Mouse (Mus musculus): Measurements from ENCODE around the gene Ptprn. TPM values are rescaled to one million over a fixed set of nuclear protein-coding genes. Genes with fewer than 3 reads are reported as not detected.
A peak's percentile ranks its signal among the peaks of the same experiment; 100 is the strongest.

Ptprn gene
- polyA plus RNA-seq, 1 experiment from 2014 or later = 2.3 TPM

DNA sequence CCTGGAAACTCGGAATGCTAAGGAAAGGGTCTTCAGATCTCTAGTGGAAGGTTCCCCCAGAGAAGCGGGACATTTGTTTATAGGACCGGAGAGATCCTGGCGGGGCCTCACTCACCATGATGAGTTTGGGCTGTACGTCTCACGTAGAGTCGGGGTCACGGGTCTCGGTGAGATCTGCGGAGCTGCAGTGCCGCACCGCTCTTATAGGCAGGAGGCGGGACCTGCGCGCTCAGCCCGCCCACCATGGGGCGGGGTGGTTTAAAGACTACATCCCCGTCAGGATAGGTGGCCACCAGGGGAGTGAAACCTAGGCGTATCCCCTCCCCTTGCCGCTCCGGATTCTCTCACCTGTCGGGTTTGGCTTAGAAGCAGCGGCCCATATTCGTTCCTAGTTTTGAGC lies 45.2 kb downstream of the Ptprn start:
- Histone ChIP-seq H3K36me3 (peaks cover 23% of the 10 kb centered on the region), H3K27me3 (peaks cover 57% of the 10 kb centered on the region), H3K27ac (peak overlapping the region; percentile 32; the same call in 1 of the 2 replicates), H3K4me2 (peak overlapping the region; percentile 98), H3K9ac (peak overlapping the region; percentile 57), H3K4me1 (peaks cover 43% of the 10 kb centered on the region), H3K9me3 (replicated peaks) (no peaks in the 10 kb centered on the region), H3K4me3 (replicated peaks) (peak overlapping the region; percentile 59)
- peak; percentile 85 for ATAC-seq (replicated peaks; ENCODE audit: low FRiP score)
- WGBS = under 1% methylated on average over 24 of the region's 24 CpGs

DNA sequence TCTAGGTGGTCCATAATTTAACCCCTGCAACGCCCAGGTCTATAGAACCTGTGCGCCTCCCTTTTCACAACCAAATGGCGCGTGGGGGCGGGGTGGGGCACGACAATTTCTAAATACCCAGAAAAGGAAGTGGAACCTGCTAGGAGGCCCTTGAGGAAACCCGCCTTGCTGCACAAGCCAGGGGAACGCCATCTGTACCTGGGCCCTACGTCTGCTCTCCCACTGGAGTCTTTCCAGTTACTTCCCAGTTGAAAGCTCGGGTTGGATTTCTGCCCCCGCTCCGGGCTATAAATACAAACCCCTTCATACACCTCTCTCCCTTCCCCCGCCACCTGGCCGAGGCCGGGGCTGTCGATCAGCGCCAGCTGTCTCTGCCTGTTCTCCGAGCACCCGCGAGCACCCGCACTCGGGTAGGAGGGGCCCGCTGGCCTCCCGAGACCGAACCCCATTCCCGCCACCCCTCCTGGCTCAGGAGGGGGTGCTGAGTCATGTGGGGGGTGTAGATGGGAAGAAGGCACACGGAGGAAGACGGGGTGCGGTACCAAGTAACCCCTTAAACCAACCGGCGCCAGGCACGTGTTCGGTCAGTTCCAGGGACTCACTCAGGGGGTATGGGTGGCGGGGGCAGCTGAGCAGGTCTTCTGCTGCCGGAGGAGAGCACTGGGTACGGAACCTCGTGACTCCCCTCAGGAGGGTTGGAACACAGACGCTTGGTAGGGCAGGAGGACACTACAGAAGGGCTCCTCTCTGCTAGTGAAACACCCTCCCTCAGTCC lies 45.9 kb downstream of the Ptprn start:
- Histone ChIP-seq H3K27ac (peak overlapping the region; percentile 46; the same call in 1 of the 2 replicates), H3K9ac (peak overlapping the region; percentile 57), H3K4me1 (peaks cover 50% of the 10 kb centered on the region), H3K4me3 (replicated peaks) (peak overlapping the region; percentile 59), H3K4me2 (peak overlapping the region; percentile 98), H3K27me3 (peaks cover 57% of the 10 kb centered on the region), H3K36me3 (peaks cover 30% of the 10 kb centered on the region), H3K9me3 (replicated peaks) (no peaks in the 10 kb centered on the region)
- WGBS = under 1% methylated on average over 38 of the region's 38 CpGs
- ATAC-seq (replicated peaks; ENCODE audit: low FRiP score) = peak; percentile 10; the same call in 1 of the 2 replicates

DNA sequence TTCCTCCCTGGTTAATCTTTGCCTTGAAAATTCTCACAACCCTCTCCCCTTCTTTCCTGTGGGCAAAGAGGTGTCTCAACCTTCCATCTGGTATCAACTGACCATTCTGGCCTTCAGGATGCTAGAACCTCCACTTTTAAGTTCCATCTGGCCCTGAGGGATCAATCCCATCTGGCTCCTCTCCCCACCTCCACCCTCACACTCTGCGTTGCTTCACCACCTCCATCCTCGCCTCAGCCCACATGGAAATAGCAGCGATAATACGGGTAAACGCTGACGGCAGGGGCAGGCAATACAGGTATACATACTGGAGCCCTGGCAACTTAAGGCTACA lies 46.4 kb downstream of the Ptprn start:
- Histone ChIP-seq H3K9me3 (replicated peaks) (no peaks in the 10 kb centered on the region), H3K9ac (0 out of 2 replicates have a peak overlapping the region, but pooled peaks have one; percentile 57), H3K4me1 (peaks cover 55% of the 10 kb centered on the region), H3K36me3 (peaks cover 35% of the 10 kb centered on the region), H3K4me3 (replicated peaks) (peak overlapping the region; percentile 59), H3K27ac (peak overlapping the region; percentile 46; the same call in 1 of the 2 replicates), H3K4me2 (peak overlapping the region; percentile 98), H3K27me3 (peaks cover 57% of the 10 kb centered on the region)
- 2% methylated on average over 6 of the region's 6 CpGs for WGBS
- ATAC-seq (replicated peaks; ENCODE audit: low FRiP score) = no peak

DNA sequence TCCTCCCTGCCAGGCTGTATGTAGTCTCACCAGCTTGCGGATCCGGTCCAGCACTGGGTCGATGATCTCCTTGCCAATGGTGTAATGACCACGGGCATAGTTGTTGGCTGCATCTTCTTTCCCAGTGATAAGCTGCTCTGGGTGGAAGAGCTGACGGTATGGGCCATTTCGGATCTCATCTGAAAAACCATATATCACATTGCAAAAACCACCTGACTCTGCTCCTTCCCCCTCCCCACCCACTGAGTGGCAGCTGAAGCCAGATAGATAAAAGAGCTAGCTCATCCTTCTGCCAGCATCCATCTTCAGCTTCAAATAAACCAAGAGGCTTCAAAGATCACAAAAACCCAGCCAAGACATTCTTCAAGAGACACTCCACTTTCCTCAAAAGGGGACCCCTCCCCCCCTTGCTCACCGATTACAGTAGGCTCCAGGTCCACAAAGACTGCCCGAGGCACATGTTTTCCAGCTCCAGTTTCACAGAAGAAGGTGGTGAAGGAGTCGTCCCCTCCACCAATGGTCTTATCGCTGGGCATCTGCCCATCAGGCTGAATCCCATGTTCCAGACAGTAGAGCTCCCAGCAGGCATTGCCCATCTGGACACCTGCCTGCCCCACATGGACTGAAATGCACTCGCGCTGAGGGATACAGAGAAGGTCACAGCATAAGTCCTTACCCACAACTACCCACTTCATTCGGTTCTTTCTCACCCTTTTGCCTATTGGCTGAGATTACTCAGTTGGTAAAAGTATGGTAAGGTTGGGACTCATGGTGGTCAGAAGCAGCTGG lies 47.3 kb downstream of the Ptprn start:
- Histone ChIP-seq H3K9ac (no peak overlapping the region), H3K27me3 (peaks cover 51% of the 10 kb centered on the region), H3K27ac (0 out of 2 replicates have a peak overlapping the region, but pooled peaks have one; percentile 27), H3K4me3 (replicated peaks) (peak overlapping the region; percentile 59), H3K4me2 (peak overlapping the region; percentile 98), H3K9me3 (replicated peaks) (no peaks in the 10 kb centered on the region), H3K36me3 (peaks cover 44% of the 10 kb centered on the region), H3K4me1 (peaks cover 63% of the 10 kb centered on the region)
- WGBS = 69% methylated on average over 13 of the region's 13 CpGs
- ATAC-seq (replicated peaks; ENCODE audit: low FRiP score) = no peak

DNA sequence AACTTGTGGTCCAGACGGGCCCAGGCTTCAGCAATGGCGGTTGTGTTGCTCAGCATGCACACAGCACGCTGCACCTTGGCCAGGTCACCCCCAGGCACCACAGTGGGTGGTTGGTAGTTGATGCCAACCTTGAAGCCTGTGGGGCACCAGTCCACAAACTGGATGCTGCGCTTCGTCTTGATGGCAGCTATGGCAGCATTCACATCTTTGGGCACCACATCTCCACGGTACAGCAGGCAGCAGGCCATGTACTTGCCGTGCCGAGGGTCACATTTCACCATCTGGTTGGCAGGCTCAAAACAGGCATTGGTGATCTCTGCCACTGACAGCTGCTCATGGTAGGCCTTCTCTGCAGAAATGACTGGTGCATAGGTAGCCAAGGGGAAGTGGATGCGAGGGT lies 48.5 kb downstream of the Ptprn start:
- peaks cover 73% of the 10 kb centered on the region for H3K4me1 ChIP-seq
- H3K36me3 ChIP-seq = peaks cover 47% of the 10 kb centered on the region
- 90% methylated on average over 9 of the region's 9 CpGs for WGBS
- peaks cover 41% of the 10 kb centered on the region for H3K27me3 ChIP-seq
- H3K4me3 ChIP-seq (replicated peaks) = no peak overlapping the region
- peak overlapping the region; percentile 82; the same call in 1 of the 2 replicates for H3K27ac ChIP-seq
- no peak overlapping the region for H3K4me2 ChIP-seq
- ATAC-seq (replicated peaks; ENCODE audit: low FRiP score) = no peak
- H3K9ac ChIP-seq = no peak overlapping the region
- H3K9me3 ChIP-seq (replicated peaks) = no peaks in the 10 kb centered on the region

DNA sequence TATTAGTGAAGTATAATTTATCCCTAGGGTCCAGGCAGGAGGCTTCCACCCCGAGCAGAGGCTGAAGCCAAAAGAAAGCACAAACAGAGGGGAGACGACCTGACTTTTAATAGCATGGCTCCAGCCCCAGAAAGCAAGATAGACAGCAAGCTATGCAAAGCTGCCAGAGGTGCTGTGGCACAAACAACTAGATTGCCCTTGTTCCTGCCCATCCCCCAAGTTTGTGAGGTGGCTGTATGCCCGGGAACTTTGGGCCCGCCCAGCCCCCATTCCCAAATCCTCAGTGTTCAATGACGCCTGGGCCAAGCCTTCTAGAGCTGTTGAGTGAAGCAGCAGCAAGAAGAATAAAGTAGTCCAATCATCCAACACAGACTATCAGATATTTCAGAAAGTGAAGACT lies 49.4 kb downstream of the Ptprn start:
- Histone ChIP-seq H3K27me3 (peaks cover 32% of the 10 kb centered on the region), H3K36me3 (peaks cover 47% of the 10 kb centered on the region), H3K27ac (peak overlapping the region; percentile 82), H3K9ac (no peak overlapping the region), H3K4me2 (no peak overlapping the region), H3K4me1 (peaks cover 77% of the 10 kb centered on the region), H3K4me3 (replicated peaks) (no peak overlapping the region), H3K9me3 (replicated peaks) (no peaks in the 10 kb centered on the region)
- WGBS = 66% methylated on average over 5 of the region's 5 CpGs
- ATAC-seq (replicated peaks; ENCODE audit: low FRiP score) = no peak

DNA sequence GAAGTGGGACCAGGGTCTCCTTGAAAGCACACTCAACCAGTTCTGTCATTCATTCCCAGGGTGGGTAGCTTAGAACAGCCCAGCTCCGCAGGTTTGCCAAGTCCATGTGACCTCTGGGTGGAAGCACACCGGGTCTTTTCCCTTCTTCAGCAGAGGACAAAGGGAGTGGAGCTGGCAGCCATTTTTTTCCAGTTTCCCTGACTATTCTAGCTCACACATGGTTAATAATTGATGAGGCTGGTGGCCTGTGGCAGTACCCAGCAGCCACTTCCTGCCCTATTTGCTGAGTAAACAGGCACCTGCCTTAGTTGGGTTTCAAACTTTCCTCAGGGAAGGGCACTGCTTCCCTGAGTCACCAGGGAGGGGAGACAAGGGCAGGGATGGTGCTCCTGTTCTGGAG lies 49.9 kb downstream of the Ptprn start:
- Histone ChIP-seq H3K27me3 (peaks cover 28% of the 10 kb centered on the region), H3K4me2 (no peak overlapping the region), H3K9ac (no peak overlapping the region), H3K4me3 (replicated peaks) (no peak overlapping the region), H3K36me3 (peaks cover 47% of the 10 kb centered on the region), H3K27ac (peak overlapping the region; percentile 82), H3K9me3 (replicated peaks) (no peaks in the 10 kb centered on the region), H3K4me1 (peaks cover 77% of the 10 kb centered on the region)
- peak; percentile 34 for ATAC-seq (replicated peaks; ENCODE audit: low FRiP score)
- 67% methylated on average over 2 of the region's 2 CpGs for whole genome bisulfite sequencing

DNA sequence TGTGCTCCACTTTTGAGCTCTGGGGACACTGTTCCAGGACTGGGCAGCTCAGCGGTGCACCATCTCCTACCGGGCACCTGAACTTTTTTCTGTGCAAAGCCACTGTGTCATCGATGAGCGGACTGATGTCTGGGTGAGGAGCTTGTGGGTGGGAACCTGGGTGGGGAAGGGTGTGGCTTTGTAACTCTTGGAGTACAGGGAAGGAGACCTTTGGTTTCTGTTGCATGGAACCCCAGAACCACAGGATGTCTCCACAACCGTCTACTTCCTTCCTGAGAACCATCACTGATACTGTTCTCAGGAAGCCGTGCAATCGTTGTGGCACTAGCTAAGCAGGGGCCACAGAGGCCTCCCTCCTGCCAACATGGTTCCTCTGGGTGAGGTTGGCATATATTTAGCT lies 51.2 kb downstream of the Ptprn start:
- Histone ChIP-seq H3K4me1 (peaks cover 74% of the 10 kb centered on the region), H3K9ac (no peak overlapping the region), H3K4me3 (replicated peaks) (no peak overlapping the region), H3K36me3 (peaks cover 47% of the 10 kb centered on the region), H3K27ac (no peak overlapping the region), H3K27me3 (peaks cover 15% of the 10 kb centered on the region), H3K4me2 (no peak overlapping the region), H3K9me3 (replicated peaks) (no peaks in the 10 kb centered on the region)
- 91% methylated on average over 7 of the region's 7 CpGs for WGBS
- no peak for ATAC-seq (replicated peaks; ENCODE audit: low FRiP score)

DNA sequence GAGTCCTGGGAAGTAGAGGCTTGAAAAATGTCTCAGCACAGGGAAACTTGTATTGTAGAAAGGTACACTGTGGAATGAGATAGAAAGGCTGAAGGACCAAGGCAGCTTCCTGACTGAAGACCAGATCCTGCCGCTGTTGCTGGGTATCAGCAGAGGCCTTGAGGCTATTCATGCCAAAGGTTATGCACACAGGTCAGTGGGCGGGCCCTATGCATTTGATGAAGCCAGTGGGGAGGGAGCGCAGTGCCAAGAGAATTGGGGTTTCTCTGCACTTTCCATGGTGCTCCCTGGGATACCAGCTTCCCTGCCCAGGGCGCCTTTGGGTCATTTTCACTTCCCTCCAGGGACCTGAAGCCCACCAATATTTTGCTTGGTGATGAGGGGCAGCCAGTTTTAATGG lies 51.8 kb downstream of the Ptprn start:
- 91% methylated on average over 4 of the region's 4 CpGs for WGBS
- no peak overlapping the region for H3K9ac ChIP-seq
- H3K4me1 ChIP-seq = peaks cover 70% of the 10 kb centered on the region
- H3K4me3 ChIP-seq (replicated peaks) = no peak overlapping the region
- H3K9me3 ChIP-seq (replicated peaks) = no peaks in the 10 kb centered on the region
- H3K36me3 ChIP-seq = peaks cover 47% of the 10 kb centered on the region
- ATAC-seq (replicated peaks; ENCODE audit: low FRiP score) = no peak
- H3K27me3 ChIP-seq = peaks cover 10% of the 10 kb centered on the region
- H3K4me2 ChIP-seq = peak overlapping the region; percentile 80; the same call in 1 of the 2 replicates
- no peak overlapping the region for H3K27ac ChIP-seq

DNA sequence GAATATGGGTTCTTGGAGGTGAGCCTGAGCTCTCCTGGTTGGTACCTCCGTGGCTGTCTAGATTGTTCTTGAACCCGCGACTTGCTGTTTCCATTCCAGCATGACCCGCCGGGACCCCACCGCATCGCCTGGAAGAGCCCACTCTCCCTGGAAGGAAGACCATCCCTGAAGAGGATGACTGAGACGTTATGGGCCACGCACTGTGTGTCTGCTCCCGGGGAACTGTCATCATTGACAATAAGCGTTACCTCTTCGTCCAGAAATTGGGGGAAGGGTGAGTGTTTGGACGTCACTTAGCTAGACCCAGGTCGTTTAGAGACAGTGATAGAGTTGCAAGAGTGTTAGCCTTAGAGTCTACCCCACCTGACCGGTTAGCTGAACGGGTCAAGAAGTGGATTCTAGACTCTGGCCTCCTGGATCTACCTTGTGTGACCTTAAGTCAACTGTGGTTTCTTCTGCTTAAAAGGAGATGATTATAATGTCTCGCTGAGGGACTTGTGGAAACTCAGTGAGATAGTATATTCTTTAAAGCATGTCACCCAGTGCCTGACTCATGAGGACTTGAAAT lies 53.1 kb downstream of the Ptprn start:
- peak overlapping the region; percentile 79 for H3K4me3 ChIP-seq (replicated peaks)
- peak overlapping the region; percentile 80 for H3K4me2 ChIP-seq
- H3K27me3 ChIP-seq = no peaks in the 10 kb centered on the region
- H3K27ac ChIP-seq = peak overlapping the region; percentile 49
- peaks cover 52% of the 10 kb centered on the region for H3K36me3 ChIP-seq
- peaks cover 64% of the 10 kb centered on the region for H3K4me1 ChIP-seq
- no peak for ATAC-seq (replicated peaks; ENCODE audit: low FRiP score)
- H3K9ac ChIP-seq = peak overlapping the region; percentile 83
- WGBS = 11% methylated on average over 17 of the region's 17 CpGs
- no peaks in the 10 kb centered on the region for H3K9me3 ChIP-seq (replicated peaks)

DNA sequence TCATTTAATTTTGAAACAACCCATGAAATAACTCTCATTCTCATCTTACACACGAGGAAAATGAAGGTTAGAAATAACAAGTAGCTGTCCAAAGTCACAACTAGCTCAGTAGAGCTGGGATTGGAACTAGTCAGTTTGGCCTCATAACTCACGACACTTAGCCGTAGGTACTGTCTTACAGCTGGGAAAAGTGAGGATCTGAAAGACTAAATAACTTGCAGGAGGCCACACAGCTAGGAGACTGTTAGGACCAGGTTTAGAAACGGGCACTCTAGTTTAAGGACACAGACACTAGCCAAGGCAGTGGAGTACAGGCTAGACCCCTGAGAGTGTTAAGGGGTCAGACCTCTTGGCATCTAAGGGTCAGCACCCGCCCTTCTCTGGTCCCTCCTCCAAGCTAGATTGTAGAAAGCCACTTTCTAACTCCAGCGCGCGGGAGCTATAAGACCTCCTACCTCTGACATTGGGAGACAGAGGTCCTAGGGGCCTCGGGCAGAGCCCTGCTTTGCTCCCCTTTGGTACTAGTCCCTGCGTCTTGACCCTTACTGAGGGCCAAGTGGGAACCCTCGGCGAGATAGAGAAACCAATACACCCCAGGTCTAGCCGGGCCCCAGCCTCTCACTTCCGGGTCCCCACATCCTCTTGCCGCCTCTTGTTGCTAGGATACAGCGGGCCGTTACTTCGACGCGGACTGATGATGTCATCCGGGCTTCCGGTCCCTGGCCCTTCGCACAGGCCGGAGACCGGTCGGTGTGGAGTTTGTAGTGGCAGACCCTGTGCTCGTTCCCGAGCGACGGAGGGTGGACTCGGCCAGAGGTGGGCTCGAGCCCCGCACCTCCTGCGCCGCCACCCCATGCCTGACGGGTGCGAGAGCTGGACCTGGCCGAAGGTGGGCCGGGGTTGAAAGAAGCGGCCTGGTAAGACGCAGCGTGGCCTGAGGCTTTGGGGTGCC lies 53.9 kb downstream of the Ptprn start, which contains the start of the genes Glb1l and Stk16:
Glb1l (minus strand) TSS at position 678 of the 952 bp plus-strand sequence.
Stk16 (plus strand) TSS at position 703 of the 952 bp plus-strand sequence.
- peak within 1 kb of the TSS; percentile 79 for H3K4me3 ChIP-seq (replicated peaks)
- peaks cover 43% of the 10 kb centered on the region for H3K36me3 ChIP-seq
- ATAC-seq (replicated peaks; ENCODE audit: low FRiP score) = peak; percentile 86
- H3K27ac ChIP-seq = peak within 1 kb of the TSS; percentile 85
- peaks cover 62% of the 10 kb centered on the region for H3K4me1 ChIP-seq
- no peaks in the 10 kb centered on the region for H3K9me3 ChIP-seq (replicated peaks)
- no peaks in the 10 kb centered on the region for H3K27me3 ChIP-seq
- 4% methylated on average over 42 of the region's 42 CpGs for WGBS
- H3K4me2 ChIP-seq = peak within 1 kb of the TSS; percentile 80
- H3K9ac ChIP-seq = peak within 1 kb of the TSS; percentile 83

Measured in kidney, embryonic 15.5 days (tissue).